Mouse (Mus musculus) cerebellum, postnatal 36 days (tissue): Measurements from ENCODE around the gene Phf11b.
"Not testable (repeated sequence)": the region's sequence is repeated elsewhere in the genome, so short reads cannot be mapped to it uniquely, and the experiment has no call there.

Source experiments
- DNase-seq, 2 experiments: peaks; one replicate each; pipeline ENCODE4 v3.0.0; 2021 to 2022; ENCODE audit warnings: mixed read lengths in 2 of 2

Phf11b gene

DNA sequence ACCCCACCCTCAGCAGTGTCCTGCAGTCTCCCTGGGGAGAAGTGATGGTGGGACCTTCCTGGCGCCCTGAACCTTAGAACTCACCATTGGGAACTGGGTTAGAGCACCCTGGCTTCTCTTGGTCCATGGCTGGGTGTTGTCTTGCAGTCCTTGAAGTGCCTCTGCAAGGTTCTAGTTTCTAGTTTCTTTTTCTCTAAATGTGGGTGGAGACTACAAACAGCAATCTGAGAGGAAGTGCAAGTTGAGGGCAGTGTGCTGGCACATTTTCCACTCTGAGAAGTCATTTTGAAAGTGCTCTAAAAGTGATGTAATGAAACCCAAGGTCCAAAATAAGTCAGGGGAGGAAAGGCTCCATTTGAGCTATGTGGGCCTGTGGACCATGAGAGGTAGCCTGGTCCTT is at the start of gene Phf11b:
Phf11b (minus strand) TSS at position 163 of the 400 bp plus-strand sequence.
- not testable (repeated sequence) for DNase-seq

DNA sequence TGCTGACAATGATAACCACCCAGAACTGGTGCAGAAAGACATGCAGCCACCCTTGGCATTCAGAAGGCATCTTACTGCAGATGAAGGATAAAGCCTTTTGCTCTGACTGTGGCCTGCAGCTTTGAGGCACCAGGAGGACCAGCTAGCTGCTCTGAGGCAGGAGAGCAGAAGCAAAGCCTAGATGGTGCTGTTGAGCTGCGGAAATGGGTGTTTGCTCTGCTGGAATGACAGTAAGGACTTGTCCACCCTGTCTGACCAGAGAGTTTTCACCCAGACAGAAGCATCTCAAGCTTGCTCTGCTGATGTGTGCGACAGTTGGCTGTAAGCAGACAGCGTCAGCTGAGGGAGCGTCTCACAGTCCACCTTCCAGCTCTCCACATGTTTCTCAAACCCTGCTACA is 49.0 kb upstream of the Phf11b start:
- peak in 1 of 2 experiments; percentile 4 for DNase-seq

DNA sequence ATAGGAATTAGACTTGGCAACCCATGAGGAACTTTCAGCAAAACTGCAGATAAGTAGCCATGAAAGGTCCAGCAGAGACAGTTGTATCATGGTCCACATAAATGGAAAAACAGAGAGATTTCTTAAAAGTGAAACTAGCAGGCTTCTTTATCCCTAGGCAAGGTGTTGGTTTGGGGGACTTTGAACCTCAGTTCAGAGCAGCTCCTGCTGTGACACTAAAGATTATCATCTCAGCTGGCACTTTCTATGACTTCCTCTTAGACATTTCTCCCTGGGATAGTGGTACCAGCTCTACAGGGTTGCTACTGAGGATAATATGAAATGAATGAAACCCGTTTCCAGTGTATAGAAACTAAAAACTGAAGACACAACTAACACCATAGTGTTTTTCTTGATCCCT is 48.4 kb upstream of the Phf11b start:
- DNase-seq, result no peak

DNA sequence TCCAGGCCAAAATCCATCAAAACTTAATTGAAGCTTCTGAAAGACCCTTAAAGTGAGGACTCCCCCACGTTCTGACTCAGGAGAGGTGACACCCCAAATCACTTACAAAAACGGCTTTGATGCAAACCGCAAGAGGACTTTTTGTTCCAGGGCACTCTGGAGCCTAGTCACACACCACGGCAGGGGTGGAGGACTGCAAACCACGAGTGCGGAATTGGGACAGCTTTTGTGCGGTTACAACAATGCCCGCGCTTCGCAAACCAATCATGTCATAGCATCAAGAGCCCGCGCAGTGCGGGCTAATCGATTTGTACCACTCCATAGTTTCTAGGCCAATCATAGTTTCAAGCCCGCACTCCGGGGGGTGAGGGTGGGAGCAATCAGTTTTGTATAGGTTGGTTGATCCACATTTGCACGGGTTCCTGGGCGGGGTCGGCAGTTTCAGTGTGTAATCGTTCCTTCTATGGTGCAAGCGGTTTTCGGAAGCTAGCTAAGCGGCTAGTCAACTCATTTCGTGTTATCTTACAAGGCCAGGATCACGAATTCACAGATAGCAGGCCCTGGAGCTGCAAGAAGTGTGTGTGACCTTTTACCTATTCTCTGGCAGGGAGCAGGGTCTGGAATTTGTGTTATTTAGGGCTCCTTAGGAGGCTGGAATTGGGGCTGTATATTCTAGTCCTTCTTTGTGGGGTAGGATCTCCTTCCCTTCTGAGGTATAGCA is 29.4 kb upstream of the Phf11b start:
- no peak for DNase-seq

DNA sequence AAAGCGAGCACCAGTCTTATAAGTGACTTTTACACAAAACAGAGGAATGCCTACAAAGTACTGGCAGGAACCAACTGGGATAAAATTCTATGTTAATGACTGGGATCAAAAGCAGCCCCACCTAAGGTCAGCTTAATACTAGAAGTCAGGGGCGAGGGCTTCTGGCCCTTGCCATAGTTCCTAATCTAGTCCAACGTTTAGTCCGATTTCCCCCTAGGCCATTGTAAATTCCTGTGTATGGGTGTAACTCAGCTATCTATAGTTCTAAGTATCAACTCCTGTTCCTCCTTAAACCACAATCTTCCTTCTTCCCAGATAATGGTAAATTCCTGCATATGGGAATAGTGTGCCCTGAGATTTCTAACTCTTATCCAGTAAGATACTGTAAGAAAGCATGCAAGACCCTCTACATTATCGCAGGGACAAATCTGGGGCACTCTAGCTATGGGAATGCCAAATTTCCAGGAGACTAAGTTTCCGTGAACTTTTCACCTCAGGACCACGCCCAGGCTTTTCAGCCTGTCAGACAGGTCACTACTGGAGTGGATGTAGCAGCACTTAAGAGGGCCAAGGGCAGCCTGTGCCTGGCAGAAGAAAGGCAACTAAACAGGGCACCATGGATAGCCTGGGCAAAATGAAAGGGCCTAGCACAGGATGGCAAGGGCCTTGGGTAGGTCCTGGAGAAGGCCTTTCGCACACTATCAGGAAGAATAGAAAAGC is 25.4 kb upstream of the Phf11b start:
- no peak for DNase-seq

DNA sequence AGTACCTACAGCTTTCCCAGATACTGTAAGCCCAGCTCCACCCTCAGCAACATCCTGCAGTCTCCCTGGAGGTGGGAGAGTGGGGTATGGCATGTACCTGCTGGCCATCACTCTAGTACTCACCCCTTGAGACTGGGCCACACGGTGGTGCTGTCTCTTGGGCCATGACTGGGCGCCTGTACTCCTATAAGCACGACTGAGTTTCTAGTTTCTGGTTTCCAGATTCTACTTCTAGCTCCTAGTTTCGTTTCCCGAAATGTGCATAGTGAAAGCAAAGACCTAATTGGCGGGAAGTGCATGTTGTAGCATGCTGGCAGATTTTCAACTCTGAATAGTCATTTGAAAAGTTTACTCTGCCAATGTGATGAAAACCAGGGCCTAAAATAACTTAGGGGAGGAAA is 24.1 kb upstream of the Phf11b start, which contains the start of gene Phf11d:
Phf11d (minus strand) TSS at position 227 of the 401 bp plus-strand sequence.
- DNase-seq, result no peak

DNA sequence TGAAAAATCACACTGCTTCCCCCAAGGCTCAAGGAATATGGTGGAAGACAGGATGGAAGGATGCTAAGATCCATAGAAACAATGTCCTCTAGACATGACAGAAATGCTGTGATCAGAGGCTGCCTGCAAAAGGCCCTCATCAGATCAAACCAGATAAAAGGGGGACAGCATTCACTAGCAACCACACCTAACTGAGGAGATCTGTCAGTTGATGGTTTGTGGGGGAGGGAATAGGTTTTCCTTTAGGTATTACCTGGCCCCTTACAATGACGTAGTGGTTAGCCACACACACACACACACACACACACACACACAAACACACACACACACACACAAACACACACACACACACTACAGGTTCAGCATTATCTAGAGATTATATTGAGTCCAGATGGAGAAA is 1.6 kb downstream of the Phf11b start:
- DNase-seq, result no peak

DNA sequence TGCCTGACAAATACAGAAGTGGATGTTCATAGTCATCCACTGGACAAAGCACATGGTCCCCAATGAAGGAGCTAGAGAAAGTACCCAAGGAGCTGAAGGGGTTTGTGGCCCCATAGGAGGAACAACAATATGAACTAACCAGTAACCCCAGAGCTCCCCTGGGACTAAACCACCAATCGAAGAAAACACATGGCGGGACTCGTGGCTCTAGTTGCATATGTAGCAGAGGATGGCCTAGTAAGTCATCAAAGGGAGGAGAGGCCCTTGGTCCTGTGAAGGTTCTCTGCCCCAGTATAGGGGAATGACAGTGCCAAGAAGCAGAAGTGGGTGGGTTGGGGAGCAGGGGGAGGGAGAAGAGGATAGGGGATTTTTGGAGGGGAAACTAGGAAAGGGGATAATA is 5.1 kb downstream of the Phf11b start:
- DNase-seq, result not testable (repeated sequence)

DNA sequence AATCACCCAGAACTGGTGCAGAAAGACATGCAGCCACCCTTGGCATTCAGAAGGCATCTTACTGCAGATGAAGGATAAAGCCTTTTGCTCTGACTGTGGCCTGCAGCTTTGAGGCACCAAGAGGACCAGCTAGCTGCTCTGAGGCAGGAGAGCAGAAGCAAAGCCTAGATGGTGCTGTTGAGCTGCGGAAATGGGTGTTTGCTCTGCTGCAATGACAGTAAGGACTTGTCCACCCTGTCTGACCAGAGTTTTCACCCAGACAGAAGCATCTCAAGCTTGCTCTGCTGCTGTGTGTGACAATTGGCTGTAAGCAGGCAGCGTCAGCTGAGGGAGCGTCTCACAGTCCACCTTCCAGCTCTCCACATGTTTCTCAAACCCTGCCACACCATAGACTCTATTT is 10.7 kb downstream of the Phf11b start:
- DNase-seq, result peak; percentile 3 to 8

DNA sequence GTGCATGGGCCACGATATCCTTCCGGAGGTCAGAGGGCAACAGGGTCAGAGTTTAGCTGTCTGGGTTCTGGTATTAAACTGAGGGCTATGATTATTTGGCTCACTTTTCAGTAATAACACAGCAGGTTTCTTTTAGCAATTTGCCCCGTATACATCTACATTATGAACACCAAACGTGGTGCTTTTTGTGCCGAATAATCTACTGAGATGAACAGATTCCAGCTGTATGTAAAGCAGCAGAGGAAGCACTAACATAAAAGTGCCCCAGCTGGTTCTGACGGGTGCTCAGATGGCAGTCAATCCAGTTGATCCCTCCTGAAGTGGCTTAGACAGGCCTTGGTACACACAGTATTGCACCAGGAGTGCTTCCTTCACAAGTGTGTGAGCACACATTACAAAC is 21.2 kb downstream of the Phf11b start:
- not testable (repeated sequence) for DNase-seq

DNA sequence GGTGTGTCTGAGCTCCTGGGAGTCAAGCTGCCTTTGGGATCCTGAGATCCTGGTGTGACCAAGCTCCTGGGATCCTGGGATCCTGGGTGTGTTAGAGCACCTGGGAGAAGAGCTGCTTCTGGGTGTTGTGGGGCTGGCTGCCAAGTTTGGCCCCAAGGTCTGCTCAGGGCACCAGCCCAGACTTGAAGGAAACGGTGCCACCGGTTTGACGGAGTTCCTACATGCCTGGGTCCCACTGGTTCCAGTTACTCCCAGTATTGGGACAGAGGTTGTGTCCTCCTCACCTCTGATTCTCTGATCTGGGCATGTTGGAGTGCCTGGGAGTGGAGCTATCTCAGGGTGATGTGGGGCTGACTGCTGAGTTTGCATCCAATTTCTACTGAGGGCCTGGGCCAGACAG is 22.1 kb downstream of the Phf11b start:
- not testable (repeated sequence) for DNase-seq

DNA sequence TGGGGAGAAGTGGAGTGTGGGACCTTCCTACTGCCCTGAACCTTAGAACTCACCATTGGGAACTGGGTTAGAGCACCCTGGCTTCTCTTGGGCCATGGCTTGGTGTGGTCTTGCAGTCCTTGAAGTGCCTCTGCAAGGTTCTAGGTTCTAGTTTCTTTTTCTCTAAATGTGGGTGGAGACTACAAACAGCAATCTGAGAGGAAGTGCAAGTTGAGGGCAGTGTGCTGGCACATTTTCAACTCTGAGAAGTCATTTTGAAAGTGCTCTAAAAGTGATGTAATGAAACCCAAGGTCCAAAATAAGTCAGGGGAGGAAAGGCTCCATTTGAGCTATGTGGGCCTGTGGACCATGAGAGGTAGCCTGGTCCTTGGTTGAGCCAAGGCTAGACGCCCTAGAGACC is 43.8 kb downstream of the Phf11b start, which contains the start of gene Phf11a:
Phf11a (minus strand) TSS at position 132 of the 400 bp plus-strand sequence.
- not testable (repeated sequence) for DNase-seq

DNA sequence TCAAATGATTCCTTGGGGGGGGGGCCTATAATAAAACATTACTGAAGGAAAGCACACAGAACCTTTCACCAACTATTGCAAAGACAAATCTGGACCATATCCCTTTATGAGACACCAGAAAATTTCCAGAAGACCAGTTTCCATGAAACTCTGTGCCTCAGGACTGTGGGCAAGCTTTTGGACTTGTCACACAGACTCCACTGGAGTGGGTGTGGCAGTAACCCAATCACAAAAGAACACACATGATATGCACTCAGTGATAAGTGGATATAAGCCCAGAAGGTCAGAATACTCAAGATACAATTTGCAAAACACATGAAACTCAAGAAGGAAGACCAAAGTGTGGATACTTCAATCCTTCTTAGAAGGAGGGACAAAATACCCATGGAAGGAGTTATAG is 49.4 kb downstream of the Phf11b start:
- DNase-seq, result not testable (repeated sequence)

DNA sequence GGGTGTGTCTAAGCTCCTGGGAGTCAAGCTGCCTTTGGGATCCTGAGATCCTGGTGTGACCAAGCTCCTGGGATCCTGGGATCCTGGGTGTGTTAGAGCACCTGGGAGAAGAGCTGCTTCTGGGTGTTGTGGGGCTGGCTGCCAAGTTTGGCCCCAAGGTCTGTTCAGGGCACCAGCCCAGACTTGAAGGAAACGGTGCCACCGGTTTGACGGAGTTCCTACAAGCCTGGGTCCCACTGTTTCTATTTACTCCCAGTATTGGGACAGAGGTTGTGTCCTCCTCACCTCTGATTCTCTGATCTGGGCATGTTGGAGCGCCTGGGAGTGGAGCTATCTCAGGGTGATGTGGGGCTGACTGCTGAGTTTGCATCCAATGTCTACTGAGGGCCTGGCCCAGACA is 66.2 kb downstream of the Phf11b start:
- not testable (repeated sequence) for DNase-seq
